Mouse (Mus musculus) cortical plate, adult 2 months (tissue): ENCODE results near the gene Rab11fip4. TPM values are rescaled to one million over a fixed set of nuclear protein-coding genes. Genes with fewer than 3 reads are reported as not detected.
A peak's percentile ranks its signal among the peaks of the same experiment; 100 is the strongest.

Experiments
- H3K27ac ChIP-seq: fragments of 200-500 bp; 2 replicates; pipeline ENCODE4 v1.5.1; 2012; ENCODE audit warnings: low read length, control low read depth, inconsistent platforms; ENCODE audit not compliant: insufficient read depth
- H3K4me1 ChIP-seq: fragments of 200-500 bp; 2 replicates; pipeline ENCODE4 v1.6.1; 2011; ENCODE audit warnings: low read length; ENCODE audit not compliant: control insufficient read depth, insufficient read depth
- H3K4me3 ChIP-seq: fragments of 200-500 bp; 2 replicates; pipeline ENCODE4 v1.5.1; 2011; ENCODE audit warnings: mild to moderate bottlenecking, low read length, control low read depth; ENCODE audit not compliant: insufficient read depth
- CTCF ChIP-seq: fragments of 200-500 bp; IDR thresholded peaks from 2 replicates; pipeline ENCODE4 v1.5.1; 2011; ENCODE audit warnings: mild to moderate bottlenecking, control low read depth, low read length; ENCODE audit not compliant: insufficient read depth; ENCODE audit errors: extremely low read depth
- POLR2A ChIP-seq: fragments of 200-500 bp; IDR thresholded peaks from 2 replicates; pipeline ENCODE4 v1.6.1; 2011; ENCODE audit warnings: mild to moderate bottlenecking, low read length, control low read depth; ENCODE audit not compliant: insufficient read depth; ENCODE audit errors: extremely low read depth
- polyA plus RNA-seq: library from polyadenylated mRNA; depleted of rRNA; stranded (reverse); fragments of >200 nt; gene quantifications from 2 replicates; pipeline ENCODE4 v1.2.3, GENCODE M21; 2012; rRNA removed

Gene Rab11fip4
- polyA plus RNA-seq, result 135 and 141 TPM in 2 replicates

- TF ChIP-seq CTCF (no peak), POLR2A (0 out of 2 replicates have a peak, but pooled peaks have one; percentile 12)
- peaks cover 5% of the 10 kb centered on the region; the same call in 1 of the 2 replicates for H3K4me1 ChIP-seq
- H3K27ac ChIP-seq, result peak within 1 kb of the TSS; percentile 87
- H3K4me3 ChIP-seq, result peak within 1 kb of the TSS; percentile 96
Observed at GRCm38 (mm10) chr11:79590664-79591590, at the start of gene Rab11fip4. Rab11fip4 (plus strand) TSS chr11:79591212.

GRCm38 (mm10) chr11:79552622-79553021, 38.4 kb upstream of the Rab11fip4 start:
- Histone ChIP-seq H3K4me3 (no peak overlapping the region), H3K4me1 (no peaks in the 10 kb centered on the region), H3K27ac (no peak overlapping the region)
- TF ChIP-seq POLR2A, result no peak
- no peak for TF ChIP-seq CTCF

- no peak overlapping the region for H3K4me3 ChIP-seq
- no peaks in the 10 kb centered on the region for H3K4me1 ChIP-seq
- no peak overlapping the region for H3K27ac ChIP-seq
- TF ChIP-seq CTCF (no peak), POLR2A (no peak)
Observed at GRCm38 (mm10) chr11:79560536-79560935, 30.5 kb upstream of the Rab11fip4 start.

GRCm38 (mm10) chr11:79563493-79563892, 27.5 kb upstream of the Rab11fip4 start:
- Histone ChIP-seq H3K4me3 (no peak overlapping the region), H3K4me1 (no peaks in the 10 kb centered on the region), H3K27ac (no peak overlapping the region)
- TF ChIP-seq CTCF (no peak), POLR2A (no peak)

GRCm38 (mm10) chr11:79566947-79567346, 24.1 kb upstream of the Rab11fip4 start:
- H3K4me1 ChIP-seq, result peaks cover 3% of the 10 kb centered on the region; the same call in 1 of the 2 replicates
- H3K4me3 ChIP-seq, result no peak overlapping the region
- TF ChIP-seq CTCF (no peak), POLR2A (no peak)
- no peak overlapping the region for H3K27ac ChIP-seq

- TF ChIP-seq POLR2A, result no peak
Observed at GRCm38 (mm10) chr11:79568197-79568911, 22.7 kb upstream of the Rab11fip4 start.

GRCm38 (mm10) chr11:79570319-79570718, 20.7 kb upstream of the Rab11fip4 start:
- H3K27ac ChIP-seq, result no peak overlapping the region
- TF ChIP-seq CTCF (no peak), POLR2A (no peak)
- H3K4me1 ChIP-seq, result peaks cover 5% of the 10 kb centered on the region; the same call in 1 of the 2 replicates
- H3K4me3 ChIP-seq, result no peak overlapping the region

More at GRCm38 (mm10) chr11:79568197-79568911, 22.7 kb upstream of the Rab11fip4 start:
- Histone ChIP-seq H3K4me3 (no peak overlapping the region), H3K4me1 (peaks cover 5% of the 10 kb centered on the region; the same call in 1 of the 2 replicates), H3K27ac (no peak overlapping the region)

- Histone ChIP-seq H3K27ac (no peak overlapping the region), H3K4me3 (no peak overlapping the region), H3K4me1 (peaks cover 8% of the 10 kb centered on the region)
- TF ChIP-seq CTCF (no peak), POLR2A (no peak)
Observed at GRCm38 (mm10) chr11:79573836-79574235, 17.2 kb upstream of the Rab11fip4 start.

GRCm38 (mm10) chr11:79575383-79576073, 15.5 kb upstream of the Rab11fip4 start:
- H3K4me3 ChIP-seq, result no peak overlapping the region
- peaks cover 8% of the 10 kb centered on the region for H3K4me1 ChIP-seq
- TF ChIP-seq CTCF (no peak), POLR2A (no peak)
- no peak overlapping the region for H3K27ac ChIP-seq
